Mouse (Mus musculus) layer of hippocampus, adult 8-10 months (tissue): ENCODE data around the gene Tmco3. TPM values are rescaled to one million over a fixed set of nuclear protein-coding genes. Genes with fewer than 3 reads are reported as not detected.
"Not testable (repeated sequence)": the region's sequence is repeated elsewhere in the genome, so short reads cannot be mapped to it uniquely, and the experiment has no call there.

Experiments used
- DNase-seq, 2 experiments: peaks; one replicate each; pipeline ENCODE4 v3.0.0; 2022; ENCODE audit warnings: low spot score in 2 of 2
- total RNA-seq, 4 experiments: library from RNA; stranded (reverse); gene quantifications; 2 replicates each; pipeline ENCODE4 v1.2.4; 2022

Tmco3 gene
- total RNA-seq, 4 experiments from 2014 or later: 45.3 to 53.0 (median 49.2) TPM

DNA sequence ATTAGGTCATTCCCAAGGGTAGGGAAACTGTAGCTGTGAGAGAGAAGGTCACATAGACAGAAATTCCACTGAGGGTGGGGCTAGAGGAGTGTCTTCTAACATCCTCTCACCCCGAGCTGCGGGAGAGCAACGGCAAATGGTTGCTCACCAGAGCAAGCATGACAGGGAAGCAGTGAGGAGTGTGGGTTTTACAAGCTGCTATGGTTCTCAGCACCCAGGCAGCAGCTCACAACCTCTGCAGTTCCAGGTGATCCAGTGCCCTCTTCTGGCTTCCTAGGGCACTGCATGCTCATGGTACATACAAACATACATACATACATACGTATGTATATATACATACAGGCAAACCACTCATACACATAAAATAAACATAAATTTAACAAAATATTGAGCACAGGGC is 17.9 kb downstream of the Tmco3 start:
- DNase-seq: no peak

GRCm38 (mm10) chr8:13306309-13306909 is 18.4 kb downstream of the Tmco3 start:
- no peak for DNase-seq

- no peak for DNase-seq
Measured at GRCm38 (mm10) chr8:13306916-13307315, 18.9 kb downstream of the Tmco3 start.

- DNase-seq: no peak
Measured at GRCm38 (mm10) chr8:13314922-13315321, 26.9 kb downstream of the Tmco3 start.

DNA sequence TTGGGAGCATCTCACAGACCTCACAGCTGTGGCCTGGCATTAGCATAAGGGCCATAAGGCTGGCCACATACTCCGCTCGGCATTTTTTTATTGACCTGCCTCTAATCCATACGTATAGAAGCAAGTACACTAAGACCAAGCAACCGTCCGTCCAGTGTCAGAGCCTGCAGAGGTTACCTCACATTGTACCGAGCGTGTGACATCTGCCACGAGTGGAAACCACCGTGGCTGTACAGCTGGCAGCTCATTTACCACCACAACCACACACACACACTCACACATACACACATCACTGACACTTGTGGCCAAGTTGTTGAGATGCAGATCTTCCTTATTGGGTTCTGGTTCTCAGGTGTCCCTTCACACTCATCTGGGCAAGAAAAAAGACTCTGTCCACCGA is 28.7 kb downstream of the Tmco3 start:
- DNase-seq: no peak

GRCm38 (mm10) chr8:13326598-13326997 is 38.6 kb downstream of the Tmco3 start:
- no peak for DNase-seq

GRCm38 (mm10) chr8:13334671-13335070 is 46.7 kb downstream of the Tmco3 start:
- no peak for DNase-seq

DNA sequence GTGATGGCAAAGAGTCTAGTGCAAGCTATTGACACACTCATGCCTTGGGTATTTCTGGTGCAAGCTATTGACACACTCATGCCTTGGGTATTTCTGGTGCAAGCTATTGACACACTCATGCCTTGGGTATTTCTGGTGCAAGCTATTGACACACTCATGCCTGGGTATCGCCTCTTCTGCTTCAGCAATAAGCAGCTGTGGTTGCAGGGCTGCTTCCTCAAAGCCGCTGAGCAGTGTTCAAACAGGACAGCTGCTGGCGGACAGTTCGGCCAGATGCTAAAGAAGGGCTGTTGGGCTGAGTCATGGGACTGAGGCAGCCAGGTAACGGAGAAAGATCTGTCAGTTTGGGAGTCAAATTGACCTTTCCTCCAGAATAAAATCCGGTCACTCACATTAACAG is 49.3 kb downstream of the Tmco3 start:
- not testable (repeated sequence) for DNase-seq

GRCm38 (mm10) chr8:13337678-13338077 is 49.7 kb downstream of the Tmco3 start:
- DNase-seq: no peak

DNA sequence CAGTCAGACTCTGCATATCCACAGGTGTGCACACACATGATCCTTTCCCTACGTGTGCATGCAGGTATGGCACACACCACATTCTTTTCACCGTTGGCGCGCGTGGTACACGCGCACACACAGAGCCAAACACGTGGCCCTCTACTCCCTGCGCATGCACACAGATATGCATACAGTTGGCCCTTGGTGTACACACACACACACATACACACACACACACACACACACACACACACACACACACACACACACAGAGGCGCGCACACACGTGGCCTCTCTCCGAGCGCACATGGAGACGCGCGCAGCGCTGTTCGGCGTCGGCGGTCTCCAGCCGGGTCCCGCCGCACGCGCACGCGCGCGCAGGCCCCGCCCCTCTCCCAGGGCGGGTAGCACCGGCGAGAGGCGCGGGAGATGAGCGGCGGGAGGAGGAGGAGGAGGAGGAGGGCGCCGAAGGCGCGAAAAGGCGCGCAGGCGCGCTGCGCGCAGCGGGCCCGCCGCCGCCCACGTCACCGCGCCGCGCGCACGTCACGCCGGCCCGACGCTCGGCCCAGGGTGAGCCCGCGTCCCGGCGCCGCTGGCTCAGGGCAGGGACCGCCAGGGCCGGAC is 50.4 kb downstream of the Tmco3 start, which contains the start of gene Tfdp1:
TSS of gene Tfdp1 (plus strand) at position 497 of the 606 bp plus-strand sequence.
- DNase-seq: peak; percentile 56 to 68

- DNase-seq: no peak
Measured at GRCm38 (mm10) chr8:13338901-13339645, 51.1 kb downstream of the Tmco3 start.

DNA sequence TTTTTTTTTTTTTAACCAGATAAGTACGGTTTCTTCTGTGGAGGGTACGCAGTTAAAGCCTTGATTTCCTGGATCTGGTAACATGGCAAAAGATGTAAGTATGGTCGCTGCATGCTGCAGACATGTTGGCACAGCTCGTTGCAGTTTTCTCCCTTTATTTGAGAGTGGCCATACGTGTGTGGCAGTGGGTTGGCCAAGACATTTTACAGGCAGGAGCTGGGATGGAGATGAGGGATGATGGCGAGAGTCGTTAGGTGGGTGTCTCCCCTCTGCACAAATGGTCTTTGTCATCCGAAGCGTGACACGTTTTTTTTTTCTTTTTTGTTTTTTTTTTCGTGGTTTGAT is 51.6 kb downstream of the Tmco3 start:
- no peak for DNase-seq

GRCm38 (mm10) chr8:13340650-13341049 is 52.7 kb downstream of the Tmco3 start:
- no peak for DNase-seq

DNA sequence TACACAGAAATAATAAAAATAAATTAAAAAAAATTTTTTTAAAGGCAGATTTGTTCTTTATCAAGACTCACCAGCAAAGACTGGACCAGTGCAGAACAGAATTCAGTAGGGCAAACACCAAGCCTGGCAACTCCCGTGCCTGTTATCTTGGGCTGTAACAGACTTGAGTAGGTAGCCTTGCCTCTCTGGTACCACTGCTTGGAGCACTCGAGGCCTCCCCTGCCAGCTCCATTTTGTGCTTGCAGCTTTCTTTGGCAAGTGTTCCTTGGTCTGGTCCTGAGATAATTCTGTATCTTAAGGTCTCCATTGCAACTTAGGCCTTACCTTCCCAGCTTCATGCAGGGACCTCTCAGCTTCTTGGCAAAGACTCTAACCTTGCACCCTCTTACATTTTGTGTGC is 54.4 kb downstream of the Tmco3 start:
- no peak for DNase-seq

DNA sequence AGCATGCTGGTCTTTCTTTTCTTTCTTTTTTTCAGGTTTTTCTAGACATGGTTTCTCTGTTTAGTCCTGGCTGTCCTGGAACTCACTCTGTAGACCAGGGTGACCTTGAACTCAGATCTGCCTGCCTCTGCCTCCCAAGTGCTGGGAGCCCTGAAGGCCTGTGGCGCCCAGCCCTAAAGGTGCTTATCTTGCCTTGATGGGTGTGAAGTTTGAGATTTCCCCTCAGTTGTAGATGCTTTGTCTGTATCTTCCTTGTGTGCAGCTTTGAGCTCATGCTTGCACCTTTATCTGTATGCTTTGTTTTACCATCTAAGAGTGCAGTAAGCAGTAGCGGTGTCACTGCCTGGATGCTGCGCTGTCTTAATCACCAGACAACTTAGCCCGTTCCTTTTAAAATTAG is 55.1 kb downstream of the Tmco3 start:
- no peak for DNase-seq

GRCm38 (mm10) chr8:13350052-13350451 is 62.1 kb downstream of the Tmco3 start:
- no peak for DNase-seq

- DNase-seq: no peak
Measured at GRCm38 (mm10) chr8:13351593-13351992, 63.6 kb downstream of the Tmco3 start.

- DNase-seq: peak in 1 of 2 experiments; percentile 41
Measured at GRCm38 (mm10) chr8:13352601-13353000, 64.6 kb downstream of the Tmco3 start.

DNA sequence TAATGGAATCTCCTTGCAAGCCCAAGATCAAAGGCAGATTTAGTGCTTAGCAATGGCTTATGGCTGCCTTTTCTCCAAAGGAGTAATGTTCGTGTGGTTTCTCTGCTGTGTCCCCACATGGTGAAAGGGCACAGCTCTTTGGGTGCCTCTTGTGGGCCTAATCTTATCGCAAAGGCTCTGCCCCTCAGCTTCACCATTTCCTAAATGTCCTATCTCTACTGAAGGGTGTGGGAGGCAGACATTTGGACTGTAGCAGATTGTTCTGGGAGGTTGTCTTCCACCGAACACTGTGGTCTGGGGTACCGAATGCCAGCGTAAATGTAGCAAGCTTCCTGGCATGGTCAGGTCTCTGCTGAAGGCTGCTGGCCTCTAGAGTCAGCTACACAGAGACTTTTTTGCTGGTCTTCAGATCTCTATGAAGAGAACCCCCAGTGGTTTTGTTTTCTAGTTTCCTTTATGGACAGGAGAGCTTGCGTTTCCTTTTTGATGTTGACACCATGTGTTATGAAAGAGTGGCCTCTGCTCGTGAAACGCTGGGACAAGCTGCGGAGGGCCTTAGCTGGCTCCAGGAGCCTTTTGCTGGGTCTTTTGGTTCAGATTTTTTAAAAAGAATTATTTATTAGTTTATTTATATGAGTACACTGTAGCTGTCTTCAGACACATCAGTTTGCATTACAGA is 65.3 kb downstream of the Tmco3 start:
- no peak for DNase-seq

DNA sequence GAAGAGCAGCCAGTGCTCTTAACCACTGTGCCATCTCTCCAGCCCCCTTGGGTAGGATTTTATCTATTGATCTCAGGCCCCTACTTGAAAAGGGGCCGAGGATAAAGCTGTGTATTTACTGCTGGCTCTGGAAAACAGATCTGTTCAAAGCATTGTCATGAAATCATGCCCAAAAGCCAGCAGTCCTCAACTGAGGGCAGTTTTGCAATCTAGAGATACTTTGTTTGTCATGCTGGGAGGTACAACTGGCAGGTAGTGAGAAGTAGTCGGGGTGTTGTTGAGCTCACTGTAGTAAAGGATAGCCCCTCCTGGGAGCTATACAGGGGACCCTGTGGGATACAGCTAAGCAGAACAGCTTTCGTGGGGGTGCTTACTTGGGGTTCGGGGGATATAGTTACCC is 65.9 kb downstream of the Tmco3 start:
- no peak for DNase-seq

GRCm38 (mm10) chr8:13356221-13356620 is 68.2 kb downstream of the Tmco3 start:
- no peak for DNase-seq

- DNase-seq: no peak
Measured at GRCm38 (mm10) chr8:13356681-13357080, 68.7 kb downstream of the Tmco3 start.
